ENCODE assay signal across 11 mouse cellular contexts in the genomic region with DNA sequence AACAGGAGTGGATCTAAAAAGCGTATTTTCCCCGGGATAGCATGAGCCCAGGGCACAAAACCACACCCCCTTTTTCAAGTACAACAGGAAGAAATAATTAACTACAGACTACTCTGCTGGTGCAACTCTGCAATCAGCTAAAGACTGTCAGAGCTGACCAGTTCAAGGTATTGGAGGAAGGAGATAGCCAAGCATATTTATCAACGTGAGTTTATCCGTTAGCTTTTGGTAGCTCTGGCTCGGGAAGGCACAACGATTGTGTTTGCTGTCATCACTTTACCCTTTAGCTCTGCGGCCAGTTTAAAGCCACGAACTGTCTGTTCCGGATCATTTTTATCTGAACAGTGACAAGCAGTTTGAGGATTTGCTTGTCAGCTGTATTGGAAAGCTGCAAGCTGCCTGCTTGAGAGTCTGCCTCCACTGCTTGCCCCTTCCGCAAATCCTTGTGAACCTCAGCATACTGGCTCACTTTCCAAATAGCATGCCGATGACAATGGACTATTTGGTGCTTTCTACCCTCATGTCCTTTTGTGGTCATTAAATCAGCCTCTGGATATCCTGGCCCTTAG.
DNase-seq lines count a peak whose midpoint lies in the region; ATAC-seq lines count a peak whose summit lies in the region.
"Had no signal": no experiment of that assay in that cellular context is flagged by ENCODE, and none has a peak within 500 bp of the region (broad histone marks: within the 10 kb centered on the region; RNA-seq: fewer than 3 reads in every experiment).

No protein-coding gene starts in this region.

- peaks cover 13% of the 10 kb centered on the region for H3K4me1 ChIP-seq in forebrain, embryonic 12.5 days
- H3K4me1 ChIP-seq in forebrain, embryonic 15.5 days = peaks cover 15% of the 10 kb centered on the region
- peaks cover 14% of the 10 kb centered on the region; the same call in 1 of the 2 replicates for H3K4me1 ChIP-seq in heart, embryonic 11.5 days (ENCODE audit: control insufficient read depth, insufficient read depth, low read length)
- no peaks in the 10 kb centered on the region; the same call in 1 of the 2 replicates for H3K4me1 ChIP-seq in liver, embryonic 11.5 days (replicated peaks; ENCODE audit: control insufficient read depth, insufficient read depth, low read length)

- no peak overlapping the region for H3K4me3 ChIP-seq in forebrain, embryonic 12.5 days (replicated peaks)
- no peak overlapping the region for H3K4me3 ChIP-seq in forebrain, embryonic 15.5 days
- H3K4me3 ChIP-seq in heart, embryonic 11.5 days (ENCODE audit: low read depth, low read length) = 0 out of 2 replicates have a peak overlapping the region, but pooled peaks have one; percentile 11
- H3K4me3 ChIP-seq in liver, embryonic 11.5 days (ENCODE audit: low read depth, low read length) = no peak overlapping the region
- H3K4me3 ChIP-seq: neural tube, embryonic 15.5 days had no signal

- 0 out of 2 replicates have a peak, but pooled peaks have one; percentile 30 for ATAC-seq in forebrain, embryonic 12.5 days (ENCODE audit: low FRiP score)
- no peak for ATAC-seq in forebrain, embryonic 15.5 days (replicated peaks)
- ATAC-seq in heart, embryonic 11.5 days (replicated peaks; ENCODE audit: insufficient number of reproducible peaks, low FRiP score, low TSS enrichment) = peak; percentile 70
- ATAC-seq in liver, embryonic 11.5 days (replicated peaks; ENCODE audit: low FRiP score) = peak; percentile 67

- no peaks in the 10 kb centered on the region for H3K36me3 ChIP-seq in forebrain, embryonic 12.5 days (replicated peaks)
- H3K36me3 ChIP-seq in forebrain, embryonic 15.5 days = no peaks in the 10 kb centered on the region
- no peaks in the 10 kb centered on the region for H3K36me3 ChIP-seq in heart, embryonic 11.5 days (ENCODE audit: control insufficient read depth, insufficient read depth, low read length)
- no peaks in the 10 kb centered on the region for H3K36me3 ChIP-seq in liver, embryonic 11.5 days (ENCODE audit: control insufficient read depth, insufficient read depth, low read length)
- H3K36me3 ChIP-seq: neural tube, embryonic 15.5 days had no signal

- H3K9me3 ChIP-seq in forebrain, embryonic 12.5 days = peaks cover 4% of the 10 kb centered on the region; the same call in 1 of the 2 replicates
- no peaks in the 10 kb centered on the region for H3K9me3 ChIP-seq in forebrain, embryonic 15.5 days
- H3K9me3 ChIP-seq in heart, embryonic 11.5 days (replicated peaks; ENCODE audit: control insufficient read depth, low read length) = peaks cover 3% of the 10 kb centered on the region; the same call in 1 of the 2 replicates
- no peaks in the 10 kb centered on the region for H3K9me3 ChIP-seq in liver, embryonic 11.5 days (ENCODE audit: control insufficient read depth, low read length)
- H3K9me3 ChIP-seq: neural tube, embryonic 15.5 days had no signal

- H3K27ac ChIP-seq in forebrain, embryonic 12.5 days = no peak overlapping the region
- H3K27ac ChIP-seq in forebrain, embryonic 15.5 days (replicated peaks) = no peak overlapping the region
- peak overlapping the region; percentile 91 for H3K27ac ChIP-seq in heart, embryonic 11.5 days (ENCODE audit: low read depth, low read length)
- H3K27ac ChIP-seq in liver, embryonic 11.5 days (ENCODE audit: low read depth, low read length) = no peak overlapping the region
- H3K27ac ChIP-seq: macrophage; neural tube, embryonic 15.5 days had no signal

- no peak overlapping the region for H3K4me2 ChIP-seq in forebrain, embryonic 12.5 days
- no peak overlapping the region for H3K4me2 ChIP-seq in forebrain, embryonic 15.5 days (replicated peaks)
- H3K4me2 ChIP-seq in heart, embryonic 11.5 days = peak overlapping the region; percentile 57
- peak overlapping the region; percentile 47 for H3K4me2 ChIP-seq in liver, embryonic 11.5 days
- H3K4me2 ChIP-seq: neural tube, embryonic 15.5 days had no signal

- peak; percentile 18 for DNase-seq in MN1 (ENCODE audit: low spot score)
- DNase-seq in liver, embryonic 11.5 days (ENCODE audit: low spot score) = peak; percentile 40
- DNase-seq in right cerebral cortex, postnatal 36 days (ENCODE audit: low spot score in 2 of 2) = no peak
- DNase-seq in frontal cortex, postnatal 25 days (ENCODE audit: low spot score in 2 of 2) = no peak
- DNase-seq in urinary bladder, postnatal 25 days (ENCODE audit: low spot score) = no peak
- DNase-seq: spleen, adult 18-20 months had no signal

- 74% methylated on average over 11 of the region's 11 CpGs for WGBS in forebrain, embryonic 12.5 days
- WGBS in forebrain, embryonic 15.5 days = 63% methylated on average over 11 of the region's 11 CpGs
- 18% methylated on average over 11 of the region's 11 CpGs for WGBS in heart, embryonic 11.5 days (ENCODE audit: insufficient replicate concordance)
- 30% methylated on average over 11 of the region's 11 CpGs for WGBS in liver, embryonic 11.5 days

- no peaks in the 10 kb centered on the region for H3K27me3 ChIP-seq in forebrain, embryonic 12.5 days
- no peaks in the 10 kb centered on the region for H3K27me3 ChIP-seq in forebrain, embryonic 15.5 days
- H3K27me3 ChIP-seq in heart, embryonic 11.5 days (ENCODE audit: control insufficient read depth, insufficient read depth, low read length) = no peaks in the 10 kb centered on the region
- no peaks in the 10 kb centered on the region for H3K27me3 ChIP-seq in liver, embryonic 11.5 days (replicated peaks; ENCODE audit: control insufficient read depth, insufficient read depth, low read length)
- H3K27me3 ChIP-seq: neural tube, embryonic 15.5 days had no signal

- no peak overlapping the region for H3K9ac ChIP-seq in forebrain, embryonic 12.5 days
- H3K9ac ChIP-seq in forebrain, embryonic 15.5 days (replicated peaks) = no peak overlapping the region
- H3K9ac ChIP-seq in heart, embryonic 11.5 days (ENCODE audit: low read depth, low read length) = no peak overlapping the region
- no peak overlapping the region for H3K9ac ChIP-seq in liver, embryonic 11.5 days (ENCODE audit: low read depth, low read length)
- H3K9ac ChIP-seq: neural tube, embryonic 15.5 days had no signal

Comparison
In these comparisons a context has a peak if more than half of its experiments do, and no peak if none do; other contexts are left out.
1. H3K4me2 ChIP-seq: peak in heart, embryonic 11.5 days (single experiment) and liver, embryonic 11.5 days (single experiment); none in forebrain, embryonic 12.5 days (single experiment) and forebrain, embryonic 15.5 days (single experiment).
2. DNase-seq: peak in MN1 (single experiment) and liver, embryonic 11.5 days (single experiment); none in right cerebral cortex, postnatal 36 days (0 of 2), frontal cortex, postnatal 25 days (0 of 2) and urinary bladder, postnatal 25 days (single experiment).